Mouse (Mus musculus): Measurements from ENCODE around the gene Hist1h1e. TPM values are rescaled to one million over a fixed set of nuclear protein-coding genes. Genes with fewer than 3 reads are reported as not detected.
"Not testable (repeated sequence)": the region's sequence is repeated elsewhere in the genome, so short reads cannot be mapped to it uniquely, and the experiment has no call there.

The Hist1h1e gene
- polyA plus RNA-seq, 1 experiment from 2014 or later = 6.8 TPM

- not testable (repeated sequence) for ATAC-seq; H3K27me3 ChIP-seq (replicated peaks; ENCODE audit: control insufficient read depth, insufficient read depth, low read length); H3K9me3 ChIP-seq (ENCODE audit: control insufficient read depth); H3K36me3 ChIP-seq (ENCODE audit: control insufficient read depth, insufficient read depth); H3K4me1 ChIP-seq (replicated peaks; ENCODE audit: control insufficient read depth, insufficient read depth, low read length)
- Histone ChIP-seq H3K27ac (ENCODE audit: low read depth, low read length) (peak overlapping the region; percentile 62), H3K4me3 (ENCODE audit: low read depth, low read length) (peak overlapping the region; percentile 35), H3K4me2 (replicated peaks; ENCODE audit: low read depth) (peak overlapping the region; percentile 69), H3K9ac (ENCODE audit: low read depth, low read length) (peak overlapping the region; percentile 53)
- WGBS = 5% methylated on average over 17 of the region's 20 CpGs
Observed at GRCm38 (mm10) chr13:23573034-23573897, 49.1 kb downstream of the Hist1h1e start.

GRCm38 (mm10) chr13:23572218-23573033 is 49.9 kb downstream of the Hist1h1e start:
- no peaks in the 10 kb centered on the region for H3K9me3 ChIP-seq (ENCODE audit: control insufficient read depth)
- H3K4me3 ChIP-seq (ENCODE audit: low read depth, low read length) = peak overlapping the region; percentile 35
- H3K9ac ChIP-seq (ENCODE audit: low read depth, low read length) = peak overlapping the region; percentile 41
- no peak for TF ChIP-seq CTCF (IDR thresholded peaks at IDR 0.05; ENCODE audit: low read depth)
- WGBS = 25% methylated on average over 2 of the region's 2 CpGs
- H3K4me1 ChIP-seq (replicated peaks; ENCODE audit: control insufficient read depth, insufficient read depth, low read length) = peaks cover 9% of the 10 kb centered on the region; the same call in 1 of the 2 replicates
- no peak for ATAC-seq
- 0 out of 2 replicates have a peak overlapping the region, but pooled peaks have one; percentile 65 for H3K27ac ChIP-seq (ENCODE audit: low read depth, low read length)
- H3K36me3 ChIP-seq (ENCODE audit: control insufficient read depth, insufficient read depth) = no peaks in the 10 kb centered on the region
- peak overlapping the region; percentile 69 for H3K4me2 ChIP-seq (replicated peaks; ENCODE audit: low read depth)
- H3K27me3 ChIP-seq (replicated peaks; ENCODE audit: control insufficient read depth, insufficient read depth, low read length) = no peaks in the 10 kb centered on the region

- H3K4me3 ChIP-seq (ENCODE audit: low read depth, low read length) = peak overlapping the region; percentile 35
- H3K27ac ChIP-seq (ENCODE audit: low read depth, low read length) = peak overlapping the region; percentile 84
- 0% methylated on average over 11 of the region's 34 CpGs for WGBS
- H3K27me3 ChIP-seq (replicated peaks; ENCODE audit: control insufficient read depth, insufficient read depth, low read length); H3K36me3 ChIP-seq (ENCODE audit: control insufficient read depth, insufficient read depth); ATAC-seq; H3K9me3 ChIP-seq (ENCODE audit: control insufficient read depth); H3K4me1 ChIP-seq (replicated peaks; ENCODE audit: control insufficient read depth, insufficient read depth, low read length): not testable (repeated sequence)
- peak overlapping the region; percentile 41 for H3K9ac ChIP-seq (ENCODE audit: low read depth, low read length)
- H3K4me2 ChIP-seq (replicated peaks; ENCODE audit: low read depth) = peak overlapping the region; percentile 69
Observed at GRCm38 (mm10) chr13:23571504-23572217, 50.7 kb downstream of the Hist1h1e start.

GRCm38 (mm10) chr13:23571022-23571503 is 51.3 kb downstream of the Hist1h1e start, which contains the start of the genes Hist1h2ae and Hist1h2bg:
TSS of gene Hist1h2ae (minus strand) at chr13:23571220.
TSS of gene Hist1h2bg (plus strand) at chr13:23571396.
- WGBS = 0% methylated on average over 18 of the region's 18 CpGs
- TF ChIP-seq CTCF (IDR thresholded peaks at IDR 0.05; ENCODE audit: low read depth) = no peak; the same call in 1 of the 2 replicates
- H3K4me3 ChIP-seq (ENCODE audit: low read depth, low read length) = peak within 1 kb of the TSS; percentile 35
- H3K27me3 ChIP-seq (replicated peaks; ENCODE audit: control insufficient read depth, insufficient read depth, low read length) = no peaks in the 10 kb centered on the region
- H3K4me2 ChIP-seq (replicated peaks; ENCODE audit: low read depth) = peak within 1 kb of the TSS; percentile 69
- peaks cover 6% of the 10 kb centered on the region; the same call in 1 of the 2 replicates for H3K4me1 ChIP-seq (replicated peaks; ENCODE audit: control insufficient read depth, insufficient read depth, low read length)
- peak within 1 kb of the TSS; percentile 41 for H3K9ac ChIP-seq (ENCODE audit: low read depth, low read length)
- peak within 1 kb of the TSS; percentile 84 for H3K27ac ChIP-seq (ENCODE audit: low read depth, low read length)
- ATAC-seq = peak; percentile 84
- no peaks in the 10 kb centered on the region for H3K36me3 ChIP-seq (ENCODE audit: control insufficient read depth, insufficient read depth)
- H3K9me3 ChIP-seq (ENCODE audit: control insufficient read depth) = no peaks in the 10 kb centered on the region

Small RNAs within 50 kb of the gene (microRNA-seq; reads per million reads assigned to microRNA genes)
- gene Gm44359 = not detected
- not detected for gene Gm44394

Other genes starting within 250 kb of the Hist1h1e start
- gene Abt1, start 198.7 kb downstream of the Hist1h1e start, polyA plus RNA-seq (2015; fragmentation: Nextera tagmentation; extraction: Ambion mirVana) = 5.1 and 5.6 TPM in 2 replicates
- not detected in 2 replicates for gene Btn1a1, start 156.7 kb downstream of the Hist1h1e start, polyA plus RNA-seq (2015; fragmentation: Nextera tagmentation; extraction: Ambion mirVana)
- not detected in 2 replicates for gene Btn2a2, start 133.7 kb downstream of the Hist1h1e start, polyA plus RNA-seq (2015; fragmentation: Nextera tagmentation; extraction: Ambion mirVana)
- 6.1 and 8.1 TPM in 2 replicates for gene Hist1h4h, start 91.5 kb downstream of the Hist1h1e start, polyA plus RNA-seq (2015; fragmentation: Nextera tagmentation; extraction: Ambion mirVana)
- 2.7 and 3.0 TPM in 2 replicates for gene Hist1h2af, start 88.7 kb downstream of the Hist1h1e start, polyA plus RNA-seq (2015; fragmentation: Nextera tagmentation; extraction: Ambion mirVana)
- gene Hist1h3g, start 87.1 kb downstream of the Hist1h1e start, polyA plus RNA-seq (2015; fragmentation: Nextera tagmentation; extraction: Ambion mirVana) = 1.2 and 2.1 TPM in 2 replicates
- 0.18 and 0.23 TPM in 2 replicates for gene Hist1h2bh, start 79.2 kb downstream of the Hist1h1e start, polyA plus RNA-seq (2015; fragmentation: Nextera tagmentation; extraction: Ambion mirVana)
- gene Hist1h3f, start 78.5 kb downstream of the Hist1h1e start, polyA plus RNA-seq (2015; fragmentation: Nextera tagmentation; extraction: Ambion mirVana) = 0.37 TPM in 1 of 2 replicates, not detected in the other
- gene Hist1h4f, start 70.9 kb downstream of the Hist1h1e start, polyA plus RNA-seq (2015; fragmentation: Nextera tagmentation; extraction: Ambion mirVana) = 0.46 TPM in 1 of 2 replicates, not detected in the other
- gene Hist1h1d, start 69.3 kb downstream of the Hist1h1e start, polyA plus RNA-seq (2015; fragmentation: Nextera tagmentation; extraction: Ambion mirVana) = 0.13 and 0.21 TPM in 2 replicates
- gene Hist1h3e, start 60.2 kb downstream of the Hist1h1e start, polyA plus RNA-seq (2015; fragmentation: Nextera tagmentation; extraction: Ambion mirVana) = 2.2 and 2.4 TPM in 2 replicates
- 17.7 and 24.0 TPM in 2 replicates for gene Hist1h2ae, start 51.3 kb downstream of the Hist1h1e start, polyA plus RNA-seq (2015; fragmentation: Nextera tagmentation; extraction: Ambion mirVana)
- gene Hist1h2bg, start 51.2 kb downstream of the Hist1h1e start, polyA plus RNA-seq (2015; fragmentation: Nextera tagmentation; extraction: Ambion mirVana) = 3.1 and 4.4 TPM in 2 replicates
- gene Hist1h2bf, start 48.4 kb downstream of the Hist1h1e start, polyA plus RNA-seq (2015; fragmentation: Nextera tagmentation; extraction: Ambion mirVana) = 0.64 and 1.3 TPM in 2 replicates
- 0.97 and 1.3 TPM in 2 replicates for gene Hist1h2ad, start 48.2 kb downstream of the Hist1h1e start, polyA plus RNA-seq (2015; fragmentation: Nextera tagmentation; extraction: Ambion mirVana)
- 1.6 and 2.3 TPM in 2 replicates for gene Hist1h3d, start 46.8 kb downstream of the Hist1h1e start, polyA plus RNA-seq (2015; fragmentation: Nextera tagmentation; extraction: Ambion mirVana)
- 34.7 and 35.3 TPM in 2 replicates for gene Hist1h4d, start 41.0 kb downstream of the Hist1h1e start, polyA plus RNA-seq (2015; fragmentation: Nextera tagmentation; extraction: Ambion mirVana)
- gene Hist1h2be, start 1.4 kb downstream of the Hist1h1e start, polyA plus RNA-seq (2015; fragmentation: Nextera tagmentation; extraction: Ambion mirVana) = 0.30 and 0.46 TPM in 2 replicates
- gene Hist1h2ac, start 61.4 kb upstream of the Hist1h1e start, polyA plus RNA-seq (2015; fragmentation: Nextera tagmentation; extraction: Ambion mirVana) = 0.46 TPM in 2 replicates
- 211 and 224 TPM in 2 replicates for gene Hist1h2bc, start 61.6 kb upstream of the Hist1h1e start, polyA plus RNA-seq (2015; fragmentation: Nextera tagmentation; extraction: Ambion mirVana)
- gene Hist1h1t, start 73.3 kb upstream of the Hist1h1e start, polyA plus RNA-seq (2015; fragmentation: Nextera tagmentation; extraction: Ambion mirVana) = not detected in 2 replicates
- gene Hist1h4c, start 75.9 kb upstream of the Hist1h1e start, polyA plus RNA-seq (2015; fragmentation: Nextera tagmentation; extraction: Ambion mirVana) = 2.9 and 3.0 TPM in 2 replicates
- 12.5 TPM in 2 replicates for gene Hfe, start 88.3 kb upstream of the Hist1h1e start, polyA plus RNA-seq (2015; fragmentation: Nextera tagmentation; extraction: Ambion mirVana)
- gene Hist1h1c, start 116.2 kb upstream of the Hist1h1e start, polyA plus RNA-seq (2015; fragmentation: Nextera tagmentation; extraction: Ambion mirVana) = 105 and 107 TPM in 2 replicates
- 1.2 and 1.4 TPM in 2 replicates for gene Hist1h3c, start 123.0 kb upstream of the Hist1h1e start, polyA plus RNA-seq (2015; fragmentation: Nextera tagmentation; extraction: Ambion mirVana)
- 0.37 and 0.48 TPM in 2 replicates for gene Hist1h2bb, start 124.2 kb upstream of the Hist1h1e start, polyA plus RNA-seq (2015; fragmentation: Nextera tagmentation; extraction: Ambion mirVana)
- gene Hist1h2ab, start 128.6 kb upstream of the Hist1h1e start, polyA plus RNA-seq (2015; fragmentation: Nextera tagmentation; extraction: Ambion mirVana) = 11.7 and 12.1 TPM in 2 replicates
- gene Hist1h3b, start 129.7 kb upstream of the Hist1h1e start, polyA plus RNA-seq (2015; fragmentation: Nextera tagmentation; extraction: Ambion mirVana) = 1.3 and 1.5 TPM in 2 replicates
- 0.76 and 1.4 TPM in 2 replicates for gene Hist1h4b, start 134.5 kb upstream of the Hist1h1e start, polyA plus RNA-seq (2015; fragmentation: Nextera tagmentation; extraction: Ambion mirVana)
- 0.43 TPM in 1 of 2 replicates, not detected in the other for gene Hist1h4a, start 138.7 kb upstream of the Hist1h1e start, polyA plus RNA-seq (2015; fragmentation: Nextera tagmentation; extraction: Ambion mirVana)
- 4.1 and 4.5 TPM in 2 replicates for gene Hist1h3a, start 139.8 kb upstream of the Hist1h1e start, polyA plus RNA-seq (2015; fragmentation: Nextera tagmentation; extraction: Ambion mirVana)
- gene Hist1h1a, start 141.1 kb upstream of the Hist1h1e start, polyA plus RNA-seq (2015; fragmentation: Nextera tagmentation; extraction: Ambion mirVana) = 0.60 and 0.85 TPM in 2 replicates
- gene Trim38, start 147.4 kb upstream of the Hist1h1e start, polyA plus RNA-seq (2015; fragmentation: Nextera tagmentation; extraction: Ambion mirVana) = 0.10 TPM in 1 of 2 replicates, not detected in the other
- gene Slc17a2, start 184.4 kb upstream of the Hist1h1e start, polyA plus RNA-seq (2015; fragmentation: Nextera tagmentation; extraction: Ambion mirVana) = 0.05 TPM in 1 of 2 replicates, not detected in the other
- 0.09 and 0.12 TPM in 2 replicates for gene Slc17a3, start 216.9 kb upstream of the Hist1h1e start, polyA plus RNA-seq (2015; fragmentation: Nextera tagmentation; extraction: Ambion mirVana)
- gene Slc17a1, start 245.2 kb upstream of the Hist1h1e start, polyA plus RNA-seq (2015; fragmentation: Nextera tagmentation; extraction: Ambion mirVana) = 0.68 and 0.98 TPM in 2 replicates

All from intestine, postnatal 0 days (tissue).